Mouse (Mus musculus) embryonic facial prominence, embryonic 14.5 days (tissue): ENCODE measurements around the gene Igfbp1. TPM values are rescaled to one million over a fixed set of nuclear protein-coding genes. Genes with fewer than 3 reads are reported as not detected.
A peak's percentile ranks its signal among the peaks of the same experiment; 100 is the strongest.

Source experiments
- ATAC-seq: fragments of 200-750 bp; cut with Nextera tagmentation; 2 replicates; pipeline ENCODE4 v1.8.0; 2017; ENCODE audit warnings: low read depth, moderate number of reproducible peaks, moderate TSS enrichment
- DNase-seq: peaks from one replicate; pipeline ENCODE4 v3.0.0-alpha.2; 2015; ENCODE audit warnings: low spot score
- H3K27ac ChIP-seq: fragments of 300-500 bp; sonication (generic); replicated peaks from 2 replicates; pipeline ENCODE4 v1.5.1; 2014; ENCODE audit warnings: low read depth, mild to moderate bottlenecking, low read length, moderate library complexity
- H3K27me3 ChIP-seq: fragments of 300-500 bp; sonication (generic); replicated peaks from 2 replicates; pipeline ENCODE4 v1.6.1; 2014; ENCODE audit warnings: low read length; ENCODE audit not compliant: control insufficient read depth, insufficient read depth
- H3K36me3 ChIP-seq: fragments of 300-500 bp; sonication (generic); 2 replicates; pipeline ENCODE4 v1.6.1; 2014; ENCODE audit warnings: low read length, mixed read lengths; ENCODE audit not compliant: control insufficient read depth, insufficient read depth
- H3K4me1 ChIP-seq: fragments of 300-500 bp; sonication (generic); 2 replicates; pipeline ENCODE4 v1.6.1; 2014; ENCODE audit warnings: antibody characterized with exemption, low read length; ENCODE audit not compliant: control insufficient read depth, insufficient read depth
- H3K4me2 ChIP-seq: fragments of 300-500 bp; sonication (generic); 2 replicates; pipeline ENCODE4 v1.6.1; 2014; ENCODE audit warnings: low read depth, mild to moderate bottlenecking, low read length, moderate library complexity, mixed read lengths
- H3K4me3 ChIP-seq: fragments of 300-500 bp; sonication (generic); 2 replicates; pipeline ENCODE4 v1.5.1; 2014; ENCODE audit warnings: low read depth, mild to moderate bottlenecking, low read length
- H3K9ac ChIP-seq: fragments of 300-500 bp; sonication (generic); 2 replicates; pipeline ENCODE4 v1.6.1; 2014; ENCODE audit warnings: low read depth, mild to moderate bottlenecking, low read length, moderate library complexity, mixed read lengths
- H3K9me3 ChIP-seq: fragments of 300-500 bp; sonication (generic); 2 replicates; pipeline ENCODE4 v1.6.1; 2016; ENCODE audit warnings: low read length; ENCODE audit not compliant: control insufficient read depth
- WGBS: fragments of 180-500 bp; shearing (Covaris S2); extraction: QIAGEN DNeasy Blood & Tissue Kit; methylation state at CpG from one replicate; pipeline ENCODE4 v1.1.7; 2014; 5-methylcytosine and 5-hydroxymethylcytosine counted together
- polyA plus RNA-seq: library from polyadenylated mRNA; unstranded; fragments of >200 nt; fragmentation: Nextera tagmentation; extraction: Ambion mirVana; gene quantifications from 2 replicates; pipeline ENCODE4 v1.2.1, GENCODE M21; 2014

The Igfbp1 gene
- polyA plus RNA-seq, result 0.40 and 0.52 TPM in 2 replicates

DNA sequence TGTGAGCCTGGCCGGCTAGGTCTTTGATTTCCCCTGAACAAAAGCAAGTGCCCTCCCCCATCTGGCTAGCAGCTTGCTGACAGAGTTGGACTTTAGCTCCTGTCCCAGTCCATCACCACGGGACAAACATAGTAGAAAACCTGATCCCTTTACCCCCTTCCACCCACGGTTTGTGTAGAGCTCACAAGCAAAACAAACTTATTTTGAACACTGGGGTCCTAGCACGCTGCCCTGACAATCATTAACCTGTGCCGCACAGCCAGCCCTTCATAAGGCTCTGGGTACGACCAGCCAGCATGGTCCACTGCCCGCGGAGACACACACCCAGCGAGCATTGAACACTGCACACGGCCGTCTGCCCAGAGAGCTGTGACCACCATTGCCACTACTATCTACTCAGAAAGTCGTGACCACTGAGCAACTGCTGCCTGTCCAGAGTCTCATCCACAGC, at the start of gene Igfbp1:
Igfbp1 (plus strand) TSS at position 292 of the 451 bp plus-strand sequence.
- H3K9ac ChIP-seq, result no peak within 1 kb of the TSS
- DNase-seq, result no peak
- no peaks in the 10 kb centered on the region for H3K36me3 ChIP-seq
- no peak within 1 kb of the TSS for H3K27ac ChIP-seq
- no peak for ATAC-seq
- no peaks in the 10 kb centered on the region for H3K27me3 ChIP-seq
- no peaks in the 10 kb centered on the region for H3K4me1 ChIP-seq
- no peaks in the 10 kb centered on the region for H3K9me3 ChIP-seq
- no peak within 1 kb of the TSS for H3K4me3 ChIP-seq
- WGBS, result 48% methylated on average over 12 of the region's 12 CpGs
- no peak within 1 kb of the TSS for H3K4me2 ChIP-seq

DNA sequence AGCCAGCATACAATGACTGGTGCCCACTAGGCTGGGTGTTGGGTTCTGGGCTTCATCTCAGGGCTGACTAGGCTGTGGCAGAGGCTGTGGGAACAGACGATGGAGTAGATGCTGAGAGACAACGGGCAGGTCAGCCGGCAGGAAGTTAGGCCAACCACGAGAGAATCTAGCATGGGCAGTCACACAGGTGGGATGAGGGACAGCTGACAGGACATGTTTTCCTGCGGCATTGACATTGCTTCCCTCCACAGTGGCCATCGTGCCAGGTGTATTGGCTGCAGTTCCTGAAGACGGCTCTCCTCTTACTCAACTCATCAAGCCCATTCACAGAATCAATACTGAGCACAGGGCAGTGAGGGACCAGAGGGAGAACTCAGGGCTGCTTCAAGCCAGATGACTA, 49.6 kb upstream of the Igfbp1 start:
- Histone ChIP-seq H3K4me2 (no peak overlapping the region), H3K4me1 (no peaks in the 10 kb centered on the region), H3K27ac (no peak overlapping the region), H3K9ac (no peak overlapping the region), H3K4me3 (no peak overlapping the region), H3K9me3 (no peaks in the 10 kb centered on the region), H3K36me3 (no peaks in the 10 kb centered on the region), H3K27me3 (no peaks in the 10 kb centered on the region)
- no peak for DNase-seq
- 79% methylated on average over 7 of the region's 7 CpGs for WGBS
- ATAC-seq, result no peak

DNA sequence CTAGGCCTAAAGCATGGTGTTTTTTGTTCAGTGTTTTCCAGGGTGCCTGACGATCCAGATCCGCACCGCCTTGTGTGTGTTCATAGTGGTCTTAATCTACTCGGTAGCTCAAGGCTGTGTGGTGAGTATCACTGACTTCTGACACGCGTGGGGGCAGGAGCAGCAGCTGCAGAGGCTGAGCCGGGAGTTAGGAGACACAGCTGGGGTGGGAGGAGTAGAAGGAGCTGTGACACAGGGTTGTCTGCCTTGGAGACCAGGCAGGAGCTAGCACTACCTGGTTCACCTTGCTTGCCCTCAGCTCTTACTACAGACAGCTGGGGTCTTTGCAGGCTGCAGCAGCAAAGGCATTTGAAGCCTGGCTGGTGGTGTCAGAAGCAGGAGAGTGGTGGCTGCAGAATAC, 48.1 kb upstream of the Igfbp1 start:
- ATAC-seq, result no peak
- WGBS, result 58% methylated on average over 7 of the region's 7 CpGs
- no peaks in the 10 kb centered on the region for H3K27me3 ChIP-seq

DNA sequence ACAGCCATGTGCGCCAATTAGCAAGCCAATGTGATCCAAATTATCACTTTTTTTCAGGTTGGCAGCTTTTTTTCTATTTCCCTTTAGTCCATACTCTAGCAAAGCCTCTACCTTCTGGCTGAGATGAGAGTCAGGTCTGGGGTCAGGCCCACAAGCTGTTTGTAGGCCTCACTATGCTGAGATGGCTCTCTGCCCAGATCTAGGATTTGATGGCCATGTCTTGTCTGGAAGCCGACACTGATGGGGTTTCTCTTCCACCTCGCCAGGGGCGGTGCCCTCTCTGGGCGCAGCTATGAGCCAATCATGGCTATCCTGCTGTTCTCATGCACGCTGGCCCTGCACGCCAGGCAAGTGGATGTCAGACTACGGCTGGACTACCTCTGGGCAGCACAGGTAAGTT, 47.1 kb upstream of the Igfbp1 start:
- Histone ChIP-seq H3K4me2 (no peak overlapping the region), H3K36me3 (no peaks in the 10 kb centered on the region), H3K4me1 (no peaks in the 10 kb centered on the region), H3K27me3 (no peaks in the 10 kb centered on the region), H3K9me3 (no peaks in the 10 kb centered on the region), H3K27ac (no peak overlapping the region), H3K4me3 (no peak overlapping the region), H3K9ac (no peak overlapping the region)
- DNase-seq, result no peak
- WGBS, result 89% methylated on average over 8 of the region's 8 CpGs
- no peak for ATAC-seq

More for the DNA sequence above, 48.1 kb upstream of the Igfbp1 start:
- Histone ChIP-seq H3K4me2 (no peak overlapping the region), H3K27ac (no peak overlapping the region), H3K9ac (no peak overlapping the region), H3K9me3 (no peaks in the 10 kb centered on the region), H3K36me3 (no peaks in the 10 kb centered on the region), H3K4me1 (no peaks in the 10 kb centered on the region), H3K4me3 (no peak overlapping the region)
- no peak for DNase-seq

DNA sequence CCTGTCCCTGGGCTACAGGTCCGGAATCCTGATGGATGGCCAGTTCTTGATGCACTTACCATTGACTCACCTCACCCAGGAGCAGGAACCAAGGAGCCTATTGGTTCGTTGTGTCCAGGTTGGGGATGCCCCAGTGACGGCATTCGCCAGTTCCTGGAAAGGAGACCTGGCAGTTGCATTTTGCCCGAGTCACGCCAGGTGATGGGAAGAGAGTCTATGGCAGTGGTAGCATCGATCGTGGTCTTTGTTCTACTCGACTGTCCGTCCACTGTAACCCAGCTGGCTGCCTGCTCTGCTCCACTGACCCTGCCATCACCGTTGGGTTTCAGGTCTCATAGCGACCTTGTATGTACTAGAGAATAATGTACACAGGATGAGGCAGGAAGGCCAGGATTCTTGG, 45.2 kb upstream of the Igfbp1 start:
- no peaks in the 10 kb centered on the region for H3K9me3 ChIP-seq
- no peaks in the 10 kb centered on the region for H3K27me3 ChIP-seq
- H3K4me1 ChIP-seq, result no peaks in the 10 kb centered on the region
- no peak for DNase-seq
- H3K9ac ChIP-seq, result no peak overlapping the region
- no peak overlapping the region for H3K4me2 ChIP-seq
- ATAC-seq, result no peak
- no peak overlapping the region for H3K27ac ChIP-seq
- WGBS, result 94% methylated on average over 12 of the region's 12 CpGs
- no peak overlapping the region for H3K4me3 ChIP-seq
- H3K36me3 ChIP-seq, result no peaks in the 10 kb centered on the region

DNA sequence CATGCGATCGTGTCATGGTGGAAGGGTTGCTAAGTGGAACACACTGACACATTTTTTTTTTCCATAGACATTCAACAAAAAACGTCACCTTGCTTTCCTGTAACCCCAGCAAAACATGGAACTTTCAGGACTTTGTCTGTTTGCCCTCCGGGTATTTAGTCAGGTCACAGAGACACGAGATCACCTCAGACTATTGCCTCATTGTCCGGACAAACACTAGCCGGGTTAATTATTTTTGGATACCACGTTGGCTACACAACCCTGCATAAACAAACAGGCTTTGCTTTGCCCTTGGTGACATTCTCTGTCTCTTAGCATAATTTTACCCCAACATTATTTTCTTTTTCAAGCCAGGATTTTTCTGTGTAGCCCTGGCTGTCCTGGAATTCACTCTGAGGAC, 44.5 kb upstream of the Igfbp1 start:
- Histone ChIP-seq H3K4me2 (no peak overlapping the region), H3K36me3 (no peaks in the 10 kb centered on the region), H3K9me3 (no peaks in the 10 kb centered on the region), H3K27ac (no peak overlapping the region), H3K4me3 (no peak overlapping the region), H3K27me3 (no peaks in the 10 kb centered on the region), H3K9ac (no peak overlapping the region), H3K4me1 (no peaks in the 10 kb centered on the region)
- no peak for ATAC-seq
- DNase-seq, result no peak
- 69% methylated on average over 8 of the region's 8 CpGs for WGBS

DNA sequence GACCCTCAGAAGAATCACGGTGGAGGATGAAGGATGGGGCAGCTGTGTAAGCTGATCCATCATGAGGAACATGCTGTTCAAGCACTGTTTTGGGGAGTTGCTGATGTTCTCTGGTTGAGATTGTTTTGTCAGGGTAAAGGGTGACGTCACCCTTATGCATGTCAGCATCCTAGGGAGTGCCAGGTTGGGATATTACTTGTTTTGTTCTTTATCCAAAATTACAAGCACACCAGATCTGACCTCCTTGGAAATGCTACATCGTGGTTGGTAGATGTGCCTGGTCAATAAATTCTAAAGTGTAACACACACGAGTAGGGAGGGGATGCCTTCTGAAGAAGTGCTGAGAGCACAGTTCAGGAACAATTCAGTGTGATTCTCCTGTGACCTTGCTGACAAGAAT, 41.2 kb upstream of the Igfbp1 start:
- no peaks in the 10 kb centered on the region for H3K27me3 ChIP-seq
- H3K4me1 ChIP-seq, result peaks cover 8% of the 10 kb centered on the region
- H3K36me3 ChIP-seq, result no peaks in the 10 kb centered on the region
- H3K9me3 ChIP-seq, result no peaks in the 10 kb centered on the region
- ATAC-seq (no peak), DNase-seq (no peak)
- no peak overlapping the region for H3K4me2 ChIP-seq
- no peak overlapping the region for H3K9ac ChIP-seq
- H3K4me3 ChIP-seq, result no peak overlapping the region
- H3K27ac ChIP-seq, result no peak overlapping the region
- 66% methylated on average over 4 of the region's 4 CpGs for WGBS

DNA sequence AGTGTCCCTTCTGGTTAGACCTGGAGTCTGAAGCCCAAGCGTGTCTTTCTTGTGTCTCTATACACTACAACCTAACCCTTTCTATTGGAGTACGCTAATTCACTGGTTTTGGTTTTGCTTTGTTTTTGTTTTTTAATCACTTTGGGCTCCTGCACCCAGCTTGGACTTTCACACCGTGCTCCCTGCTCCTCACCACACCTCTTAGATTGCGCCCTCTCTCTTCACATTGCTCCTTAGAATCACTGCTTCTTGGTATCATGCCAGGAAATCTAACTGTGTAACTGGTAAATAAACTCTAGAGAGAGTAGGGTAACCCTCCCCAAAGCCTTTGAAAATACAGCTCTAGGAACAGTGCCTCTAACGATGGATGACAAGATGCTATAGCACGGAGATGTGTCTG, 39.4 kb upstream of the Igfbp1 start:
- 86% methylated on average over 6 of the region's 6 CpGs for WGBS
- Histone ChIP-seq H3K4me3 (no peak overlapping the region), H3K36me3 (no peaks in the 10 kb centered on the region), H3K27ac (no peak overlapping the region), H3K27me3 (no peaks in the 10 kb centered on the region), H3K9me3 (no peaks in the 10 kb centered on the region), H3K9ac (no peak overlapping the region), H3K4me2 (no peak overlapping the region), H3K4me1 (peaks cover 8% of the 10 kb centered on the region)
- ATAC-seq (no peak), DNase-seq (no peak)

DNA sequence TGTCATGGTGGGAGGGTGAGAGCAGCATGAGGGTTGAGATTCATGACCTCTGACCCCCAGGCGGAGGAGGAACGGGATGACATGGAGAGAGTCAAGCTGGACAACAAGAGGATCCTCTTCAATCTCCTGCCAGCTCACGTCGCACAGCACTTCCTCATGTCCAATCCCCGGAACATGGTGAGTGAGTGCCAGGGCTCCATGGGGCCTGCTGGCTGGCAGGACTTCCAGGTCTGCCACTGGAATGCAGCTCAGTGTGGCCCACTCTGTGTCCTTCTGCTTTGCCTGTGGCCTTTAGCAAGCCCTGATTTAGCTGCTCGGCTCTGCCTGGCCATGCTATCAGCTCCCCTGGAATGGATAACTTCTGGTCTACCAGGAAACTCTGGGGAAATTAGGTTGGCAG, 37.4 kb upstream of the Igfbp1 start:
- 67% methylated on average over 6 of the region's 6 CpGs for WGBS
- H3K4me2 ChIP-seq, result no peak overlapping the region
- no peaks in the 10 kb centered on the region for H3K9me3 ChIP-seq
- no peak overlapping the region for H3K9ac ChIP-seq
- no peaks in the 10 kb centered on the region for H3K27me3 ChIP-seq
- no peak for ATAC-seq
- no peak overlapping the region for H3K4me3 ChIP-seq
- peak overlapping the region; percentile 55; the same call in 1 of the 2 replicates for H3K27ac ChIP-seq
- peaks cover 8% of the 10 kb centered on the region for H3K4me1 ChIP-seq
- no peaks in the 10 kb centered on the region for H3K36me3 ChIP-seq
- DNase-seq, result no peak
